Mouse (Mus musculus): Measurements from ENCODE around the gene Got1. TPM values are rescaled to one million over a fixed set of nuclear protein-coding genes. Genes with fewer than 3 reads are reported as not detected.

Gene Got1
- polyA plus RNA-seq, 1 experiment, result 41.3 TPM

DNA sequence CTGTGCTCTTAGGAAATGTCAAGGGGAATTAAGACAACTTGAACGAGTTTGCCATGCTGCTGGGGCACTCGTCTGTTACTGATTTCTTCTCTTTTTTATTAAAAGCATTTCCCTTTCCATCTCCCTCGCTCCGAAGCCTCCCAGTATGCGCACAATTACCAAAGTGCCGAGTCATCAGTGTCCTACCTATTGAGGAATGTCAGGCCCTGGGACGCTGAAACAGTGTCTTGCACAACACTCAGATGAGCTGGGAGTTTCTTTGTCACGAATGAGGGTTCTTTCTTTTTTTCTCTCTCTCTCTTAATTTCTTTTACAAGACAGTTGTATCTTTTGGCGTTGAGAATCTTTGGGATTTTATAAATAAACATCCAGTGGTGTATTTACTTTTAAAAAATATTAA, 43.9 kb downstream of the Got1 start:
- no peak for TF ChIP-seq CTCF (IDR thresholded peaks at IDR 0.05; ENCODE audit: extremely low read depth, insufficient read length, insufficient replicate concordance, low read depth, low read length)
- TF ChIP-seq POLR2A (IDR thresholded peaks at IDR 0.05; ENCODE audit: low read depth, low read length), result no peak
- WGBS, result 72% methylated on average over 9 of the region's 9 CpGs
- no peak overlapping the region for H3K27ac ChIP-seq (ENCODE audit: insufficient read depth, low read depth, low read length)
- no peak overlapping the region for H3K4me3 ChIP-seq (ENCODE audit: low read depth, low read length)
- H3K27me3 ChIP-seq (ENCODE audit: control insufficient read depth, insufficient read depth, low read length), result no peaks in the 10 kb centered on the region
- H3K4me1 ChIP-seq (ENCODE audit: control insufficient read depth, insufficient read depth, insufficient read length, low read length), result no peaks in the 10 kb centered on the region
- H3K36me3 ChIP-seq (ENCODE audit: control insufficient read depth, insufficient read depth, low read length), result no peaks in the 10 kb centered on the region

DNA sequence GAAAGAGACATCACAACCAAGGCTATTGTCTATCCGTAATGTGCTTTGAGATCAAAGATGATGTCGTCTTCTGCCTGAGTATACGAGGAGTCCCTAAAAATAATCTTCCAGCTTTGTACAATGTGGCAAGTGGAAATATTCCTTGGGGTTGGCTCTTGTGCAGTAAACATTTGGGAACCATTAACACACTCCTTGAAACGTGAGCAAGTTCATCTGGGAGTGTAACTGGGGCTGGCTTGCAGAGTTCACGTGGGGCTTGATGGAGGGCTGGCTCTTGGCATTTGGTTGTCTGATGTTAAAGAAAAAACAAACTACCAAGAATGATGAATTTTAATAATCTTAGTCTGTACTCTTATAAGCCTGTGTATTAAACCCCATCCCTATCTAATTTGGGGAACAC, 45.0 kb downstream of the Got1 start:
- no peak overlapping the region for H3K27ac ChIP-seq (ENCODE audit: insufficient read depth, low read depth, low read length)
- no peaks in the 10 kb centered on the region for H3K36me3 ChIP-seq (ENCODE audit: control insufficient read depth, insufficient read depth, low read length)
- TF ChIP-seq CTCF (IDR thresholded peaks at IDR 0.05; ENCODE audit: extremely low read depth, insufficient read length, insufficient replicate concordance, low read depth, low read length), result no peak
- TF ChIP-seq POLR2A (IDR thresholded peaks at IDR 0.05; ENCODE audit: low read depth, low read length), result no peak
- 88% methylated on average over 5 of the region's 5 CpGs for WGBS
- H3K4me3 ChIP-seq (ENCODE audit: low read depth, low read length), result no peak overlapping the region
- no peaks in the 10 kb centered on the region for H3K27me3 ChIP-seq (ENCODE audit: control insufficient read depth, insufficient read depth, low read length)
- H3K4me1 ChIP-seq (ENCODE audit: control insufficient read depth, insufficient read depth, insufficient read length, low read length), result no peaks in the 10 kb centered on the region

DNA sequence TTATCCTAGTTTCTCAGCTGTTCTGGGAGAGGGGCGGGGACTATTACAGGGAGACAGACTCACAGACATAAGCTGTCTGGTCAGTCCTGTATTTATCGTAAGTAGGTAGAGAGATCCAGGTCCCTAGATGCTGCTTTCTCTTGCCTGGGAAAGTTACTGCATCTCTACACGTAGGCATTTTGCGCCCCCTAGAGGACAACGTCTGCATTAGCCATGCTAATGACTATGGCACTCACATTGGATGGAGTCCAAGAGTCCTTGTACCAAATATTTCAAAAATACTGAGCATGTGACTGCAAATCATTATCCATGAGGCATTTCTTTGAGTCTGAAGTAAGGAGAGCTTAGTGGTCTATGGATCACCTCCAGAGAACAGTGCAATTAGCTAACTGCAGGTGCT, 45.5 kb downstream of the Got1 start:
- WGBS, result 12% methylated on average over 5 of the region's 5 CpGs
- H3K4me1 ChIP-seq (ENCODE audit: control insufficient read depth, insufficient read depth, insufficient read length, low read length), result no peaks in the 10 kb centered on the region
- TF ChIP-seq CTCF (IDR thresholded peaks at IDR 0.05; ENCODE audit: extremely low read depth, insufficient read length, insufficient replicate concordance, low read depth, low read length) (no peak), POLR2A (IDR thresholded peaks at IDR 0.05; ENCODE audit: low read depth, low read length) (no peak)
- H3K27me3 ChIP-seq (ENCODE audit: control insufficient read depth, insufficient read depth, low read length), result no peaks in the 10 kb centered on the region
- no peak overlapping the region for H3K4me3 ChIP-seq (ENCODE audit: low read depth, low read length)
- no peak overlapping the region for H3K27ac ChIP-seq (ENCODE audit: insufficient read depth, low read depth, low read length)
- H3K36me3 ChIP-seq (ENCODE audit: control insufficient read depth, insufficient read depth, low read length), result no peaks in the 10 kb centered on the region

DNA sequence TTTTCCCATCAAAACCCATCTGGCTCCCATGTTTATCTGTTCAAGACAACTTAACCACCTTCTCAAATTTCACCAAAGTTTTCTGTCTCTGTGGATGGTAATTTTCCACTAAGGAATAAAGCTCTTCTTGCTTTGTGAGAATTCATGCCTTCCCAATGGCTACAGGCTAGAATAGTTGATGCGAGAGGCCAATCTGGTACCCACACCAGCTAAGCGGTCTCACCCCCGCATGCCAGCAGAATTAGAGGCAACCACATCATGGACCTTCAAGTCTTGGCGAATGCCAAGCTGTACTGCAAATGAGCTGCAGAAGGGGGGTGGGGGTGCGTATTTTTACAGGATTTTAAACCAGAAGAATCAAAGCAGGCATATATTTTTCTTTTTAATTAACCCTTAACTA, 47.0 kb downstream of the Got1 start:
- Histone ChIP-seq H3K27me3 (ENCODE audit: control insufficient read depth, insufficient read depth, low read length) (no peaks in the 10 kb centered on the region), H3K36me3 (ENCODE audit: control insufficient read depth, insufficient read depth, low read length) (no peaks in the 10 kb centered on the region), H3K4me1 (ENCODE audit: control insufficient read depth, insufficient read depth, insufficient read length, low read length) (peaks cover 2% of the 10 kb centered on the region; the same call in 1 of the 2 replicates), H3K27ac (ENCODE audit: insufficient read depth, low read depth, low read length) (no peak overlapping the region), H3K4me3 (ENCODE audit: low read depth, low read length) (no peak overlapping the region)
- TF ChIP-seq POLR2A (IDR thresholded peaks at IDR 0.05; ENCODE audit: low read depth, low read length) (no peak), CTCF (IDR thresholded peaks at IDR 0.05; ENCODE audit: extremely low read depth, insufficient read length, insufficient replicate concordance, low read depth, low read length) (no peak)
- 92% methylated on average over 5 of the region's 5 CpGs for WGBS

DNA sequence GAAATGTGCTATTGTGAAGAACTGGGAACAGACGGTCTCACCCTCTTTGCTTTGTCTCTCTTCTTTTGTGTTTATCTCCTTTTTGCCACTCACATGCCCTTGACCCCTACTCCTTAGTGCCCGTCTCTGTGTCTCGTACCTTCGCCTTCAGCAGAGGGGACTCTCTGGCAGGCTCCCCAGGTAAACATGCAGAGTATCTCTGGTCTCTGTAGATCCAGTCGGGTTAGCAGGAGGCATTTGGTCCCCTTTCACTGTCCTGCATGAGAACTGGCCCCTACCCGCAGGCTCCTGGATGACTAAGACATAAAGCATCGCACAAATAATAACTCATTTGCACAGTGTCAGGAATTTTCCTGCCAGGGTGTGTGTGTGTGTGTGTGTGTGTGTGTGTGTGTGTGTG, 48.3 kb downstream of the Got1 start:
- Histone ChIP-seq H3K4me3 (ENCODE audit: low read depth, low read length) (no peak overlapping the region), H3K36me3 (ENCODE audit: control insufficient read depth, insufficient read depth, low read length) (no peaks in the 10 kb centered on the region), H3K4me1 (ENCODE audit: control insufficient read depth, insufficient read depth, insufficient read length, low read length) (peaks cover 5% of the 10 kb centered on the region; the same call in 1 of the 2 replicates), H3K27me3 (ENCODE audit: control insufficient read depth, insufficient read depth, low read length) (no peaks in the 10 kb centered on the region), H3K27ac (ENCODE audit: insufficient read depth, low read depth, low read length) (no peak overlapping the region)
- no peak for TF ChIP-seq POLR2A (IDR thresholded peaks at IDR 0.05; ENCODE audit: low read depth, low read length)
- no peak for TF ChIP-seq CTCF (IDR thresholded peaks at IDR 0.05; ENCODE audit: extremely low read depth, insufficient read length, insufficient replicate concordance, low read depth, low read length)
- 78% methylated on average over 7 of the region's 7 CpGs for WGBS

DNA sequence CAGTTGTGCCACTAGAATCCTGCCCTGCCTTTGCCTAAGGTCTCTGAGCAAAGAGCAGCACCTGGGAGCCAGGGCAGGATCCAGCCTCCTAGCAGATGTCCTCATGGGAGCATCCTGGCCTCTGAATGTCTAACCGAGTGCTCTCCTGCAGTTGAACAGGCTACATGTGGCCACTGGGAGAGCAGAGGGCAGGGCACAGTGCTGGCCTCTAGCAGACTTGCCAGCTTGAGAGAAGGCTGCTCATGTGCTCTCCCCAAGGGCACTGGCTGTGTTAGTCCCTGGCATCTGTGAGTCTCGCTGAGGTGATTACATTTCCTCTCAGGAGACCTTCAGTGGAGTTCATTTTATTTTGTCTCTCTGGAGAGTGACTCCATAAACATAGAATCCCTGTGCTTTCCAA, 48.8 kb downstream of the Got1 start:
- TF ChIP-seq CTCF (IDR thresholded peaks at IDR 0.05; ENCODE audit: extremely low read depth, insufficient read length, insufficient replicate concordance, low read depth, low read length), result no peak
- TF ChIP-seq POLR2A (IDR thresholded peaks at IDR 0.05; ENCODE audit: low read depth, low read length), result no peak
- H3K27me3 ChIP-seq (ENCODE audit: control insufficient read depth, insufficient read depth, low read length), result no peaks in the 10 kb centered on the region
- H3K27ac ChIP-seq (ENCODE audit: insufficient read depth, low read depth, low read length), result no peak overlapping the region
- no peak overlapping the region for H3K4me3 ChIP-seq (ENCODE audit: low read depth, low read length)
- H3K4me1 ChIP-seq (ENCODE audit: control insufficient read depth, insufficient read depth, insufficient read length, low read length), result peaks cover 5% of the 10 kb centered on the region; the same call in 1 of the 2 replicates
- 51% methylated on average over 2 of the region's 2 CpGs for WGBS
- no peaks in the 10 kb centered on the region for H3K36me3 ChIP-seq (ENCODE audit: control insufficient read depth, insufficient read depth, low read length)

DNA sequence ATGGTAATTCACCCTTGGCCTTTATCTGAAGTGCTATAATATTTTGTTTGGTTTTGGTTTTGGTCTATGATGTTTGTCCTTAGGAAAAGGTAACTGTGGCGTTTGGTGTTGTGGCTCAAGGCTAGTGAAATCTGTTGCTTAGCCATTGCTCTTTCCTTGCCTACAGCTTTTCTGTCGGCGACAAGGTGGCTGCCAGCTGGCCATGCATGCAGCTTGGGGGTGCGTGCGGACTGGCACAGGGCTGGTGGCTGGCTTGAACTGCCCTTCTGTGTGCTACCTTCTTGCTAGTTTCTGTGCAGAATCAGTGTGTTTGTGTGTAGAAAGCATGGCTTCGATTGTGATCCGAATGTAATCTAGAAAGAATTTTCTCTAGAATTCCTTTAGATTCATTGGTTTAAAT, 51.6 kb downstream of the Got1 start:
- no peak overlapping the region for H3K27ac ChIP-seq (ENCODE audit: insufficient read depth, low read depth, low read length)
- H3K4me1 ChIP-seq (ENCODE audit: control insufficient read depth, insufficient read depth, insufficient read length, low read length), result peaks cover 5% of the 10 kb centered on the region; the same call in 1 of the 2 replicates
- no peaks in the 10 kb centered on the region for H3K36me3 ChIP-seq (ENCODE audit: control insufficient read depth, insufficient read depth, low read length)
- TF ChIP-seq POLR2A (IDR thresholded peaks at IDR 0.05; ENCODE audit: low read depth, low read length) (no peak), CTCF (IDR thresholded peaks at IDR 0.05; ENCODE audit: extremely low read depth, insufficient read length, insufficient replicate concordance, low read depth, low read length) (no peak)
- WGBS, result 74% methylated on average over 7 of the region's 7 CpGs
- H3K4me3 ChIP-seq (ENCODE audit: low read depth, low read length), result no peak overlapping the region
- no peaks in the 10 kb centered on the region for H3K27me3 ChIP-seq (ENCODE audit: control insufficient read depth, insufficient read depth, low read length)

DNA sequence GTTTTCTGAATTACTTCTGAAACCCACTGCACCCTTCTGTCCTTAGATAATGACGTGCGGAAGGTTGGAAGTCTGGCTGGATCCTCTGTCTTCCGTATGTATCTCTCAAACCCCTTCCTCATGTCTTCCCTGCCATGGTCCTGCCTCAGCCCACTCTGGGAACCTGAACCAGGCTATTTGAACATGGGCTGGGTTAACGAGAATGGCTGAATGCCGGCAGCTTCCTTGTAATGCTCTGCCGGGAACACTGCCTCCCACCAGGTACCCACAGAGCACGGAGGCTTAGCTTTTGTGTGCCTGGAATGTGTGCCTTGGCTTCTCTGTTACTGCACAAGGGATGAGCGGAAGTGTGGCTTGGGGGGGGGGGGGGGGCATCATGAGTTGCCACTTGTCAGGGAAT, 52.1 kb downstream of the Got1 start:
- Histone ChIP-seq H3K36me3 (ENCODE audit: control insufficient read depth, insufficient read depth, low read length) (no peaks in the 10 kb centered on the region), H3K27me3 (ENCODE audit: control insufficient read depth, insufficient read depth, low read length) (no peaks in the 10 kb centered on the region), H3K4me3 (ENCODE audit: low read depth, low read length) (no peak overlapping the region), H3K27ac (ENCODE audit: insufficient read depth, low read depth, low read length) (no peak overlapping the region), H3K4me1 (ENCODE audit: control insufficient read depth, insufficient read depth, insufficient read length, low read length) (peaks cover 5% of the 10 kb centered on the region; the same call in 1 of the 2 replicates)
- no peak for TF ChIP-seq POLR2A (IDR thresholded peaks at IDR 0.05; ENCODE audit: low read depth, low read length)
- TF ChIP-seq CTCF (IDR thresholded peaks at IDR 0.05; ENCODE audit: extremely low read depth, insufficient read length, insufficient replicate concordance, low read depth, low read length), result no peak
- 69% methylated on average over 8 of the region's 8 CpGs for WGBS

All from small intestine, adult 2 months (tissue).